ENCODE assay signal across 12 mouse cellular contexts in genomic region chr11:96282795-96283430, GRCm38 (mm10). TPM values are rescaled to one million over a fixed set of nuclear protein-coding genes. Genes with fewer than 3 reads are reported as not detected.
DNase-seq lines count a peak whose midpoint lies in the region; ATAC-seq and TF ChIP-seq lines count a peak whose summit lies in the region.
"Had no signal": no experiment of that assay in that cellular context is flagged by ENCODE, and none has a peak within 500 bp of the region (broad histone marks: within the 10 kb centered on the region; RNA-seq: fewer than 3 reads in every experiment).

No protein-coding gene starts in this region.

- no peak for TF ChIP-seq CTCF in kidney, postnatal 0 days (IDR thresholded peaks at IDR 0.05; ENCODE audit: low read depth)

- peak; percentile 80 for DNase-seq in embryo, embryonic 10 days (ENCODE audit: low spot score)
- no peak for DNase-seq in embryo, embryonic 9.5 days (ENCODE audit: extremely low spot score)
- peak; percentile 32 for DNase-seq in kidney, postnatal 0 days (ENCODE audit: low spot score)
- no peak for DNase-seq in cerebellum, adult 9-11 months
- no peak for DNase-seq in ovary, adult 18-20 months (ENCODE audit: low spot score)
- DNase-seq: gastrocnemius, postnatal 10 days; right cerebral cortex, postnatal 25 days had no signal

- H3K27me3 ChIP-seq in megakaryocyte, embryonic 14.5 days (replicated peaks), result peaks cover 97% of the 10 kb centered on the region
- H3K27me3 ChIP-seq in kidney, postnatal 0 days (ENCODE audit: insufficient read depth, low read length), result no peaks in the 10 kb centered on the region
- peaks cover 26% of the 10 kb centered on the region for H3K27me3 ChIP-seq in stomach, embryonic 14.5 days (ENCODE audit: control insufficient read depth, insufficient read depth, low read length)

- under 1% methylated on average over 49 of the region's 49 CpGs for WGBS in kidney, postnatal 0 days
- under 1% methylated on average over 49 of the region's 49 CpGs for WGBS in stomach, embryonic 14.5 days

- peak overlapping the region; percentile 96 for H3K4me2 ChIP-seq in kidney, postnatal 0 days (ENCODE audit: low read length)
- peak overlapping the region; percentile 51 for H3K4me2 ChIP-seq in stomach, embryonic 14.5 days (replicated peaks; ENCODE audit: low read depth, low read length)

- H3K27ac ChIP-seq in kidney, postnatal 0 days, result peak overlapping the region; percentile 99
- peak overlapping the region; percentile 89 for H3K27ac ChIP-seq in stomach, embryonic 14.5 days (ENCODE audit: low read length)

- peak overlapping the region; percentile 98 for H3K9ac ChIP-seq in kidney, postnatal 0 days (ENCODE audit: low read depth, low read length)
- peak overlapping the region; percentile 60 for H3K9ac ChIP-seq in stomach, embryonic 14.5 days (replicated peaks; ENCODE audit: low read depth, low read length)

- H3K36me3 ChIP-seq in megakaryocyte, embryonic 14.5 days (replicated peaks; ENCODE audit: low read length), result no peaks in the 10 kb centered on the region
- no peaks in the 10 kb centered on the region for H3K36me3 ChIP-seq in kidney, postnatal 0 days (ENCODE audit: insufficient read depth, low read length)
- H3K36me3 ChIP-seq in stomach, embryonic 14.5 days (ENCODE audit: control insufficient read depth, insufficient read depth, low read length), result no peaks in the 10 kb centered on the region

- peak overlapping the region; percentile 50 for H3K4me3 ChIP-seq in megakaryocyte, embryonic 14.5 days (replicated peaks)
- peak overlapping the region; percentile 84 for H3K4me3 ChIP-seq in kidney, postnatal 0 days (replicated peaks; ENCODE audit: low read depth, low read length)
- H3K4me3 ChIP-seq in stomach, embryonic 14.5 days (ENCODE audit: low read depth, low read length), result peak overlapping the region; percentile 43

- H3K9me3 ChIP-seq in megakaryocyte, embryonic 14.5 days, result no peaks in the 10 kb centered on the region
- H3K9me3 ChIP-seq in kidney, postnatal 0 days (replicated peaks; ENCODE audit: low read length), result no peaks in the 10 kb centered on the region
- H3K9me3 ChIP-seq in stomach, embryonic 14.5 days (ENCODE audit: control insufficient read depth, low read depth, low read length), result no peaks in the 10 kb centered on the region

- ATAC-seq in megakaryocyte, adult 5-6 weeks (ENCODE audit: poor library complexity, severe bottlenecking), result no peak
- no peak for ATAC-seq in kidney, postnatal 0 days (replicated peaks; ENCODE audit: low FRiP score, low read depth)
- ATAC-seq in stomach, embryonic 14.5 days (ENCODE audit: insufficient number of reproducible peaks, insufficient read depth, low FRiP score, low read depth), result no peak

- peaks cover 39% of the 10 kb centered on the region for H3K4me1 ChIP-seq in megakaryocyte, embryonic 14.5 days
- H3K4me1 ChIP-seq in kidney, postnatal 0 days (replicated peaks; ENCODE audit: insufficient read depth, low read length), result peaks cover 20% of the 10 kb centered on the region
- H3K4me1 ChIP-seq in stomach, embryonic 14.5 days (ENCODE audit: control insufficient read depth, insufficient read depth, low read length), result 0 out of 2 replicates have a peak, but pooled peaks cover 4% of the 10 kb centered on the region

RNA-seq across cellular contexts. Expression of gene Hoxb8, which starts 1.2 kb away (rescaled TPM):
- not detected in 2 replicates for polyA plus RNA-seq in megakaryocyte, embryonic 14.5 days (2012; ENCODE audit: insufficient read depth, low replicate concordance)
- total RNA-seq in megakaryocyte, adult 5-6 weeks (2015), result not detected in 2 replicates
- total RNA-seq in megakaryocyte, adult 5-6 weeks (2017), result not detected in 2 replicates
- polyA plus RNA-seq in kidney, postnatal 0 days (2015; fragmentation: Nextera tagmentation; extraction: Ambion mirVana), result 8.7 and 12.2 TPM in 2 replicates
- polyA plus RNA-seq in stomach, embryonic 14.5 days (2014; fragmentation: Nextera tagmentation; extraction: Ambion mirVana), result 2.3 and 2.7 TPM in 2 replicates
- total RNA-seq: layer of hippocampus, postnatal 25 days had no signal
- polyA plus RNA-seq: midbrain, postnatal 0 days had no signal

RNA-seq across cellular contexts. Expression of gene Hoxb7, which starts 3.5 kb away (rescaled TPM):
- polyA plus RNA-seq in megakaryocyte, embryonic 14.5 days (2012; ENCODE audit: insufficient read depth, low replicate concordance), result not detected in 2 replicates
- 0.11 TPM in 1 of 2 replicates, not detected in the other for total RNA-seq in megakaryocyte, adult 5-6 weeks (2015)
- not detected in 2 replicates for total RNA-seq in megakaryocyte, adult 5-6 weeks (2017)
- polyA plus RNA-seq in kidney, postnatal 0 days (2015; fragmentation: Nextera tagmentation; extraction: Ambion mirVana), result 56.1 and 58.9 TPM in 2 replicates
- polyA plus RNA-seq in stomach, embryonic 14.5 days (2014; fragmentation: Nextera tagmentation; extraction: Ambion mirVana), result 8.4 and 14.0 TPM in 2 replicates
- total RNA-seq: layer of hippocampus, postnatal 25 days; midbrain, postnatal 0 days had no signal
- polyA plus RNA-seq: midbrain, postnatal 0 days had no signal

RNA-seq across cellular contexts. Expression of gene Hoxb6, which starts 9.4 kb away (rescaled TPM):
- polyA plus RNA-seq in megakaryocyte, embryonic 14.5 days (2012; ENCODE audit: insufficient read depth, low replicate concordance), result not detected in 2 replicates
- total RNA-seq in megakaryocyte, adult 5-6 weeks (2015), result not detected in 2 replicates
- not detected in 2 replicates for total RNA-seq in megakaryocyte, adult 5-6 weeks (2017)
- 45.0 and 47.8 TPM in 2 replicates for polyA plus RNA-seq in kidney, postnatal 0 days (2015; fragmentation: Nextera tagmentation; extraction: Ambion mirVana)
- 12.4 TPM in 2 replicates for polyA plus RNA-seq in stomach, embryonic 14.5 days (2014; fragmentation: Nextera tagmentation; extraction: Ambion mirVana)
- total RNA-seq: layer of hippocampus, postnatal 25 days had no signal
- polyA plus RNA-seq: midbrain, postnatal 0 days had no signal

RNA-seq across cellular contexts. Expression of gene Hoxb9, which starts 11.7 kb away (rescaled TPM):
- polyA plus RNA-seq in megakaryocyte, embryonic 14.5 days (2012; ENCODE audit: insufficient read depth, low replicate concordance), result 0.09 TPM in 1 of 2 replicates, not detected in the other
- total RNA-seq in megakaryocyte, adult 5-6 weeks (2015), result not detected in 2 replicates
- not detected in 2 replicates for total RNA-seq in megakaryocyte, adult 5-6 weeks (2017)
- polyA plus RNA-seq in kidney, postnatal 0 days (2015; fragmentation: Nextera tagmentation; extraction: Ambion mirVana), result 22.6 and 23.1 TPM in 2 replicates
- 0.25 TPM in 2 replicates for polyA plus RNA-seq in stomach, embryonic 14.5 days (2014; fragmentation: Nextera tagmentation; extraction: Ambion mirVana)
- total RNA-seq: layer of hippocampus, postnatal 25 days; midbrain, postnatal 0 days had no signal
- polyA plus RNA-seq: midbrain, postnatal 0 days had no signal

RNA-seq across cellular contexts. Expression of gene Hoxb5, which starts 20.2 kb away (rescaled TPM):
- not detected in 2 replicates for polyA plus RNA-seq in megakaryocyte, embryonic 14.5 days (2012; ENCODE audit: insufficient read depth, low replicate concordance)
- total RNA-seq in megakaryocyte, adult 5-6 weeks (2015), result not detected in 2 replicates
- total RNA-seq in megakaryocyte, adult 5-6 weeks (2017), result not detected in 2 replicates
- 10.2 and 12.9 TPM in 2 replicates for polyA plus RNA-seq in kidney, postnatal 0 days (2015; fragmentation: Nextera tagmentation; extraction: Ambion mirVana)
- 21.2 and 23.3 TPM in 2 replicates for polyA plus RNA-seq in stomach, embryonic 14.5 days (2014; fragmentation: Nextera tagmentation; extraction: Ambion mirVana)
- total RNA-seq: layer of hippocampus, postnatal 25 days had no signal
- polyA plus RNA-seq: midbrain, postnatal 0 days had no signal

Comparison
In these comparisons a context has a peak if more than half of its experiments do, and no peak if none do; other contexts are left out.
1. DNase-seq: peak in embryo, embryonic 10 days (single experiment) and kidney, postnatal 0 days (single experiment); none in embryo, embryonic 9.5 days (single experiment), cerebellum, adult 9-11 months (single experiment) and ovary, adult 18-20 months (single experiment).
2. RNA of gene Hoxb6, which starts 9.4 kb away (polyA plus RNA-seq): 45.0 to 47.8 TPM in kidney, postnatal 0 days and 12.4 TPM in stomach, embryonic 14.5 days; not detected in megakaryocyte, embryonic 14.5 days; every median in the first group is over 10 times any median in the second.
3. Peak in every context shown above with its lines, with median percentiles within 50 percentile points of each other: H3K4me3 ChIP-seq.